In genomic region chr19:8929224-8930088, GRCm38 (mm10) we compare ENCODE assay signal across 8 mouse cellular contexts. TPM values are rescaled to one million over a fixed set of nuclear protein-coding genes. Genes with fewer than 3 reads are reported as not detected.
DNase-seq lines count a peak whose midpoint lies in the region; ATAC-seq and TF ChIP-seq lines count a peak whose summit lies in the region.

Rom1 (minus strand) TSS chr19:8929356.
Eml3 (plus strand) TSS chr19:8929552.

- H3K27me3 ChIP-seq in CH12.LX (replicated peaks) = no peaks in the 10 kb centered on the region
- H3K27me3 ChIP-seq in heart, embryonic 13.5 days (replicated peaks) = no peaks in the 10 kb centered on the region
- no peaks in the 10 kb centered on the region for H3K27me3 ChIP-seq in kidney, postnatal 0 days (ENCODE audit: insufficient read depth, low read length)
- no peaks in the 10 kb centered on the region for H3K27me3 ChIP-seq in lung, embryonic 14.5 days (ENCODE audit: insufficient read depth, low read length)
- no peaks in the 10 kb centered on the region for H3K27me3 ChIP-seq in neural tube, embryonic 15.5 days (replicated peaks)

- H3K4me2 ChIP-seq in CH12.LX (ENCODE audit: insufficient read depth, low read depth, poor library complexity, severe bottlenecking) = peak within 1 kb of the TSS; percentile 76
- peak within 1 kb of the TSS; percentile 87 for H3K4me2 ChIP-seq in heart, embryonic 13.5 days
- peak within 1 kb of the TSS; percentile 84 for H3K4me2 ChIP-seq in kidney, postnatal 0 days (ENCODE audit: low read length)
- H3K4me2 ChIP-seq in lung, embryonic 14.5 days = peak within 1 kb of the TSS; percentile 82
- peak within 1 kb of the TSS; percentile 72 for H3K4me2 ChIP-seq in neural tube, embryonic 15.5 days

- peaks cover 12 to 31% of the 10 kb centered on the region in 2 experiments; a peak in 3 of 4 replicates for H3K4me1 ChIP-seq in CH12.LX (ENCODE audit: control insufficient read depth in 1 of 2, insufficient read depth in 2 of 2)
- peaks cover 21% of the 10 kb centered on the region for H3K4me1 ChIP-seq in heart, embryonic 13.5 days
- H3K4me1 ChIP-seq in kidney, postnatal 0 days (replicated peaks; ENCODE audit: insufficient read depth, low read length) = peaks cover 5% of the 10 kb centered on the region; the same call in 1 of the 2 replicates
- H3K4me1 ChIP-seq in lung, embryonic 14.5 days (ENCODE audit: insufficient read depth) = no peaks in the 10 kb centered on the region
- peaks cover 24% of the 10 kb centered on the region for H3K4me1 ChIP-seq in neural tube, embryonic 15.5 days

- no peaks in the 10 kb centered on the region for H3K9me3 ChIP-seq in CH12.LX (replicated peaks; ENCODE audit: low read length)
- H3K9me3 ChIP-seq in heart, embryonic 13.5 days = no peaks in the 10 kb centered on the region
- H3K9me3 ChIP-seq in kidney, postnatal 0 days (replicated peaks; ENCODE audit: low read length) = no peaks in the 10 kb centered on the region
- no peaks in the 10 kb centered on the region for H3K9me3 ChIP-seq in lung, embryonic 14.5 days (ENCODE audit: low read depth, low read length)
- H3K9me3 ChIP-seq in neural tube, embryonic 15.5 days (replicated peaks) = no peaks in the 10 kb centered on the region

- peaks cover 39 to 74% of the 10 kb centered on the region in 2 experiments for H3K36me3 ChIP-seq in CH12.LX (replicated peaks in 1 of 2; ENCODE audit: control insufficient read depth in 1 of 2, insufficient read depth in 1 of 2, low read length in 1 of 2)
- peaks cover 54% of the 10 kb centered on the region for H3K36me3 ChIP-seq in heart, embryonic 13.5 days
- H3K36me3 ChIP-seq in kidney, postnatal 0 days (ENCODE audit: insufficient read depth, low read length) = peaks cover 23% of the 10 kb centered on the region
- peaks cover 48% of the 10 kb centered on the region for H3K36me3 ChIP-seq in lung, embryonic 14.5 days (ENCODE audit: insufficient read depth)
- H3K36me3 ChIP-seq in neural tube, embryonic 15.5 days = peaks cover 22% of the 10 kb centered on the region

- TF ChIP-seq EP300 in CH12.LX (IDR thresholded peaks at IDR 0.05; ENCODE audit: low read length) = no peak

- peak within 1 kb of the TSS; percentile 80 to 93 (median 89) for H3K4me3 ChIP-seq in CH12.LX (replicated peaks in 1 of 3; ENCODE audit: low read depth in 2 of 3, low read length in 2 of 3, poor library complexity in 1 of 3)
- H3K4me3 ChIP-seq in heart, embryonic 13.5 days = peak within 1 kb of the TSS; percentile 89
- peak within 1 kb of the TSS; percentile 89 for H3K4me3 ChIP-seq in kidney, postnatal 0 days (replicated peaks; ENCODE audit: low read depth, low read length)
- H3K4me3 ChIP-seq in lung, embryonic 14.5 days (ENCODE audit: low read depth, low read length) = peak within 1 kb of the TSS; percentile 82
- H3K4me3 ChIP-seq in neural tube, embryonic 15.5 days (replicated peaks) = peak within 1 kb of the TSS; percentile 52

- TF ChIP-seq RAD21 in CH12.LX (IDR thresholded peaks at IDR 0.05; ENCODE audit: low read depth, low read length) = no peak

- peak; percentile 89 for DNase-seq in CH12.LX (ENCODE audit: extremely low read depth)
- DNase-seq in brain, adult 2 months (ENCODE audit: low read depth, low spot score) = peak; percentile 86
- DNase-seq in kidney, postnatal 0 days (ENCODE audit: low spot score) = peak; percentile 89
- DNase-seq in lung, embryonic 14.5 days = peak; percentile 88
- peak; percentile 87 for DNase-seq in thymus, postnatal 0 days (ENCODE audit: low spot score)

- under 1% methylated on average over 71 of the region's 74 CpGs for WGBS in heart, embryonic 13.5 days
- under 1% methylated on average over 67 of the region's 74 CpGs for WGBS in kidney, postnatal 0 days
- under 1% methylated on average over 72 of the region's 74 CpGs for WGBS in lung, embryonic 14.5 days
- under 1% methylated on average over 58 of the region's 74 CpGs for WGBS in neural tube, embryonic 15.5 days

- peak; percentile 62; the same call in 1 of the 2 replicates for TF ChIP-seq POLR2A in CH12.LX (IDR thresholded peaks at IDR 0.05; ENCODE audit: low read depth, low read length)

- peak in 1 of 2 experiments; percentile 78; a peak in 2 of 4 replicates for TF ChIP-seq CTCF in CH12.LX (conservative IDR thresholded peaks at IDR 0.05 in 1 of 2, IDR thresholded peaks at IDR 0.05 in 1 of 2; ENCODE audit: low read depth in 2 of 2, low read length in 2 of 2)
- TF ChIP-seq CTCF in kidney, postnatal 0 days (IDR thresholded peaks at IDR 0.05; ENCODE audit: low read depth) = peak; percentile 44
- TF ChIP-seq CTCF in lung, embryonic 14.5 days (IDR thresholded peaks at IDR 0.05; ENCODE audit: low read depth) = peak; percentile 55

- in situ Hi-C loops in CH12.LX (cut with MboI; ENCODE audit: low pct_ligation_motif_present, low pct_unique_long_range_greater_than_20kb, low sequenced_read_pairs) = no loop called here

- peak; percentile 84 for ATAC-seq in erythroblast, adult 5-6 weeks (replicated peaks; ENCODE audit: low FRiP score, poor library complexity, severe bottlenecking)
- peak; percentile 78 for ATAC-seq in heart, embryonic 13.5 days (ENCODE audit: extremely low read depth, insufficient number of reproducible peaks, low FRiP score, low TSS enrichment)
- ATAC-seq in kidney, postnatal 0 days (replicated peaks; ENCODE audit: low FRiP score, low read depth) = peak; percentile 81
- ATAC-seq in lung, embryonic 14.5 days (ENCODE audit: insufficient read depth) = peak; percentile 84
- peak; percentile 64 for ATAC-seq in neural tube, embryonic 15.5 days (ENCODE audit: low FRiP score)

- peaks cover 6% of the 10 kb centered on the region; the same call in 1 of the 2 replicates for H3K79me2 ChIP-seq in CH12.LX (replicated peaks; ENCODE audit: control insufficient read depth, extremely low read depth, insufficient read depth, poor library complexity, severe bottlenecking)

- H3K27ac ChIP-seq in CH12.LX (ENCODE audit: insufficient read depth, low read depth) = peak within 1 kb of the TSS; percentile 75
- H3K27ac ChIP-seq in heart, embryonic 13.5 days (replicated peaks) = peak within 1 kb of the TSS; percentile 82
- peak within 1 kb of the TSS; percentile 95 for H3K27ac ChIP-seq in kidney, postnatal 0 days
- peak within 1 kb of the TSS; percentile 82 for H3K27ac ChIP-seq in lung, embryonic 14.5 days (ENCODE audit: low read depth)
- H3K27ac ChIP-seq in neural tube, embryonic 15.5 days (replicated peaks) = peak within 1 kb of the TSS; percentile 60; the same call in 1 of the 2 replicates

- dilution Hi-C loops in CH12.LX (cut with MboI; ENCODE audit: extremely low pct_ligation_motif_present, extremely low pct_unique_long_range_greater_than_20kb, low sequenced_read_pairs) = no loop called here

- peak within 1 kb of the TSS; percentile 83 for H3K9ac ChIP-seq in CH12.LX (ENCODE audit: insufficient read depth, low read depth)
- H3K9ac ChIP-seq in heart, embryonic 13.5 days = peak within 1 kb of the TSS; percentile 91
- peak within 1 kb of the TSS; percentile 86 for H3K9ac ChIP-seq in kidney, postnatal 0 days (ENCODE audit: low read depth, low read length)
- H3K9ac ChIP-seq in lung, embryonic 14.5 days = peak within 1 kb of the TSS; percentile 79
- H3K9ac ChIP-seq in neural tube, embryonic 15.5 days (replicated peaks) = peak within 1 kb of the TSS; percentile 50

TF ChIP-seq in CH12.LX, 34 proteins besides CTCF, POLR2A, EP300 and RAD21 (continues in another document):
- TF ChIP-seq E2F4 (IDR thresholded peaks at IDR 0.05; ENCODE audit: insufficient replicate concordance, low read depth, low read length) (no peak), POLR2AphosphoS2 (IDR thresholded peaks at IDR 0.05; ENCODE audit: low read depth, low read length) (peak; percentile 65), MAFK (IDR thresholded peaks at IDR 0.05; ENCODE audit: insufficient replicate concordance, low read length) (no peak), CHD2 (IDR thresholded peaks at IDR 0.05; ENCODE audit: low read length) (no peak), ZC3H11A (IDR thresholded peaks at IDR 0.05; ENCODE audit: low read depth, low read length) (no peak), UBTF (IDR thresholded peaks at IDR 0.05; ENCODE audit: low read depth, low read length) (peak; percentile 68; the same call in 1 of the 2 replicates), NELFE (IDR thresholded peaks at IDR 0.05; ENCODE audit: low read depth, low read length) (peak; percentile 64), TCF12 (IDR thresholded peaks at IDR 0.05; ENCODE audit: low read depth, low read length) (peak; percentile 63; the same call in 1 of the 2 replicates), MYC (IDR thresholded peaks at IDR 0.05; ENCODE audit: low read depth, low read length) (peak; percentile 27; the same call in 1 of the 2 replicates), NRF1 (IDR thresholded peaks at IDR 0.05; ENCODE audit: low read depth, low read length) (peak; percentile 35; the same call in 1 of the 2 replicates), HCFC1 (IDR thresholded peaks at IDR 0.05; ENCODE audit: low read depth, low read length) (peak; percentile 72)

RNA-seq across cellular contexts. Expression of gene Rom1, which starts in this region (rescaled TPM):
- total RNA-seq in CH12.LX (2012; rRNA removed) (5.5 and 5.6 TPM in 2 replicates), CH12.LX (2014; rRNA removed) (4.2 and 4.7 TPM in 2 replicates)
- polyA plus RNA-seq in CH12.LX (2012; ENCODE audit: insufficient read length, low read depth) = 4.8 and 4.9 TPM in 2 replicates
- 1.2 TPM in 1 of 2 replicates, not detected in the other for total RNA-seq in erythroblast, adult 5-6 weeks (2015; ENCODE audit: low replicate concordance)
- total RNA-seq in erythroblast, adult 5-6 weeks (2017; ENCODE audit: low replicate concordance) = 1.7 and 3.0 TPM in 2 replicates
- 2.4 and 2.7 TPM in 2 replicates for polyA plus RNA-seq in heart, embryonic 13.5 days (2015; fragmentation: Nextera tagmentation; extraction: Ambion mirVana)
- polyA plus RNA-seq in kidney, postnatal 0 days (2015; fragmentation: Nextera tagmentation; extraction: Ambion mirVana) = 5.7 and 6.0 TPM in 2 replicates
- polyA plus RNA-seq in lung, embryonic 14.5 days (2014; fragmentation: Nextera tagmentation; extraction: Ambion mirVana) = 0.73 and 1.3 TPM in 2 replicates
- 3.0 and 3.2 TPM in 2 replicates for polyA plus RNA-seq in neural tube, embryonic 15.5 days (2015; fragmentation: Nextera tagmentation; extraction: Ambion mirVana)
- polyA plus RNA-seq in thymus, postnatal 0 days (2015; fragmentation: Nextera tagmentation; extraction: Ambion mirVana) = 4.7 TPM in 2 replicates

RNA-seq across cellular contexts. Expression of gene Eml3, which starts in this region (rescaled TPM):
- total RNA-seq in CH12.LX (2012; rRNA removed) (33.3 and 33.6 TPM in 2 replicates), CH12.LX (2014; rRNA removed) (18.7 and 20.4 TPM in 2 replicates)
- 35.2 and 37.3 TPM in 2 replicates for polyA plus RNA-seq in CH12.LX (2012; ENCODE audit: insufficient read length, low read depth)
- total RNA-seq in erythroblast, adult 5-6 weeks (2015; ENCODE audit: low replicate concordance) = 1.7 and 4.8 TPM in 2 replicates
- total RNA-seq in erythroblast, adult 5-6 weeks (2017; ENCODE audit: low replicate concordance) = 6.3 and 8.3 TPM in 2 replicates
- 14.4 and 14.9 TPM in 2 replicates for polyA plus RNA-seq in heart, embryonic 13.5 days (2015; fragmentation: Nextera tagmentation; extraction: Ambion mirVana)
- 25.5 and 26.2 TPM in 2 replicates for polyA plus RNA-seq in kidney, postnatal 0 days (2015; fragmentation: Nextera tagmentation; extraction: Ambion mirVana)
- polyA plus RNA-seq in lung, embryonic 14.5 days (2014; fragmentation: Nextera tagmentation; extraction: Ambion mirVana) = 19.0 and 19.5 TPM in 2 replicates
- polyA plus RNA-seq in neural tube, embryonic 15.5 days (2015; fragmentation: Nextera tagmentation; extraction: Ambion mirVana) = 13.9 and 17.1 TPM in 2 replicates
- 25.2 and 27.1 TPM in 2 replicates for polyA plus RNA-seq in thymus, postnatal 0 days (2015; fragmentation: Nextera tagmentation; extraction: Ambion mirVana)

Comparison
In these comparisons a context has a peak if more than half of its experiments do, and no peak if none do; other contexts are left out.
1. Peak in every context shown above with its lines: DNase-seq, ATAC-seq, H3K4me3 ChIP-seq and H3K27ac ChIP-seq.